Mouse (Mus musculus) hindbrain, postnatal 0 days (tissue): ENCODE results near the gene Emilin2. TPM values are rescaled to one million over a fixed set of nuclear protein-coding genes. Genes with fewer than 3 reads are reported as not detected.

Experiments
- ATAC-seq: fragments of 200-750 bp; cut with Nextera tagmentation; 2 replicates; pipeline ENCODE4 v1.8.0; 2017; ENCODE audit warnings: mild to moderate bottlenecking, moderate TSS enrichment, moderate library complexity
- DNase-seq: peaks from one replicate; pipeline ENCODE4 v3.0.0-alpha.2; 2015; ENCODE audit warnings: low spot score
- H3K27ac ChIP-seq: fragments of 300-500 bp; sonication (generic); 2 replicates; pipeline ENCODE4 v1.5.1; 2014; ENCODE audit warnings: mild to moderate bottlenecking
- H3K27me3 ChIP-seq: fragments of 300-500 bp; sonication (generic); 2 replicates; pipeline ENCODE4 v1.6.1; 2014; ENCODE audit warnings: low read length, mixed read lengths; ENCODE audit not compliant: insufficient read depth
- H3K36me3 ChIP-seq: fragments of 300-500 bp; sonication (generic); 2 replicates; pipeline ENCODE4 v1.6.1; 2014; ENCODE audit warnings: low read length, mixed read lengths; ENCODE audit not compliant: insufficient read depth
- H3K4me1 ChIP-seq: fragments of 300-500 bp; sonication (generic); 2 replicates; pipeline ENCODE4 v1.6.1; 2014; ENCODE audit warnings: antibody characterized with exemption, low read length, mixed read lengths; ENCODE audit not compliant: insufficient read depth
- H3K4me2 ChIP-seq: fragments of 300-500 bp; sonication (generic); 2 replicates; pipeline ENCODE4 v1.6.1; 2014; ENCODE audit warnings: low read depth, mild to moderate bottlenecking, low read length, moderate library complexity, mixed read lengths
- H3K4me3 ChIP-seq: fragments of 300-500 bp; sonication (generic); 2 replicates; pipeline ENCODE4 v1.5.1; 2014; ENCODE audit warnings: low read length
- H3K9ac ChIP-seq: fragments of 300-500 bp; sonication (generic); replicated peaks from 2 replicates; pipeline ENCODE4 v1.6.1; 2014; ENCODE audit warnings: mild to moderate bottlenecking, low read length, moderate library complexity, mixed read lengths
- H3K9me3 ChIP-seq: fragments of 300-500 bp; sonication (generic); 2 replicates; pipeline ENCODE4 v1.6.1; 2016; ENCODE audit warnings: low read length, mixed read lengths
- CTCF ChIP-seq: IDR thresholded peaks from 2 replicates; pipeline ENCODE4 v1.5.1; 2016; ENCODE audit warnings: antibody characterized with exemption, control low read depth, low read depth
- WGBS: fragments of 180-500 bp; shearing (Covaris S2); extraction: QIAGEN DNeasy Blood & Tissue Kit; methylation state at CpG from one replicate; pipeline ENCODE4 v1.1.7; 2014; 5-methylcytosine and 5-hydroxymethylcytosine counted together
- polyA plus RNA-seq: library from polyadenylated mRNA; unstranded; fragments of >200 nt; fragmentation: Nextera tagmentation; extraction: Ambion mirVana; gene quantifications from 2 replicates; pipeline ENCODE4 v1.2.1, GENCODE M21; 2015
- total RNA-seq: library from RNA; depleted of rRNA; stranded (reverse); fragments of >200 nt; gene quantifications from 2 replicates; pipeline ENCODE4 v1.2.3, GENCODE M21; 2014; rRNA removed

Gene Emilin2
- total and polyA plus RNA-seq, 2 experiments from 2014 or later, result 2.0 to 4.4 TPM

GRCm38 (mm10) chr17:71208376-71208775 lies 103.4 kb downstream of the Emilin2 start:
- Histone ChIP-seq H3K4me2 (no peak overlapping the region), H3K9me3 (no peaks in the 10 kb centered on the region), H3K4me1 (no peaks in the 10 kb centered on the region), H3K27me3 (no peaks in the 10 kb centered on the region), H3K9ac (no peak overlapping the region), H3K27ac (no peak overlapping the region), H3K36me3 (no peaks in the 10 kb centered on the region), H3K4me3 (no peak overlapping the region)
- no peak for TF ChIP-seq CTCF
- 94% methylated on average over 1 of the region's 1 CpGs for WGBS
- ATAC-seq (no peak), DNase-seq (no peak)

GRCm38 (mm10) chr17:71207268-71207667 lies 104.5 kb downstream of the Emilin2 start:
- ATAC-seq, result no peak
- no peak overlapping the region for H3K27ac ChIP-seq
- no peaks in the 10 kb centered on the region for H3K9me3 ChIP-seq
- no peak for TF ChIP-seq CTCF
- WGBS, result 97% methylated on average over 3 of the region's 3 CpGs
- no peaks in the 10 kb centered on the region for H3K36me3 ChIP-seq
- no peaks in the 10 kb centered on the region for H3K4me1 ChIP-seq
- no peak overlapping the region for H3K4me2 ChIP-seq
- no peak overlapping the region for H3K4me3 ChIP-seq
- H3K9ac ChIP-seq, result no peak overlapping the region
- no peaks in the 10 kb centered on the region for H3K27me3 ChIP-seq
- no peak for DNase-seq

GRCm38 (mm10) chr17:71206136-71206893 lies 105.5 kb downstream of the Emilin2 start:
- no peak for DNase-seq
- Histone ChIP-seq H3K27ac (no peak overlapping the region), H3K9me3 (no peaks in the 10 kb centered on the region), H3K36me3 (no peaks in the 10 kb centered on the region), H3K4me3 (no peak overlapping the region), H3K4me1 (no peaks in the 10 kb centered on the region), H3K27me3 (no peaks in the 10 kb centered on the region), H3K9ac (no peak overlapping the region), H3K4me2 (no peak overlapping the region)
- no peak for TF ChIP-seq CTCF
- no peak for ATAC-seq
- 80% methylated on average over 12 of the region's 12 CpGs for WGBS

DNA sequence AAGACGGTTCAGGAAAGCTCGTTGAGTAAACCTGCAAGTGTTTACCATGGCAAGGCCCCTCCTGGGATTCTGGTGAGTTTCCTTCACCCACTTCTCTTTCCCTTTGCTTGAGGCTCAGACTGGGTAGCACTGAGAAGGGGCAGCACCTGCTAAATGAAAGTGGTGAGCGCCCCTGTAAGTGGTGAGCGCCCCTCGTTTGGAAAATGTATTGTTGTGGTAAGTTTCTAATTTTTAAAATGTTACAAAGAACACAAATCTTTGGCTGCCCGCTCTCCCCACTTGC lies 107.0 kb downstream of the Emilin2 start:
- Histone ChIP-seq H3K9me3 (no peaks in the 10 kb centered on the region), H3K4me3 (no peak overlapping the region), H3K27ac (no peak overlapping the region), H3K36me3 (no peaks in the 10 kb centered on the region), H3K4me1 (no peaks in the 10 kb centered on the region), H3K27me3 (no peaks in the 10 kb centered on the region), H3K9ac (no peak overlapping the region), H3K4me2 (no peak overlapping the region)
- no peak for TF ChIP-seq CTCF
- WGBS, result 87% methylated on average over 6 of the region's 6 CpGs
- ATAC-seq, result no peak
- no peak for DNase-seq

DNA sequence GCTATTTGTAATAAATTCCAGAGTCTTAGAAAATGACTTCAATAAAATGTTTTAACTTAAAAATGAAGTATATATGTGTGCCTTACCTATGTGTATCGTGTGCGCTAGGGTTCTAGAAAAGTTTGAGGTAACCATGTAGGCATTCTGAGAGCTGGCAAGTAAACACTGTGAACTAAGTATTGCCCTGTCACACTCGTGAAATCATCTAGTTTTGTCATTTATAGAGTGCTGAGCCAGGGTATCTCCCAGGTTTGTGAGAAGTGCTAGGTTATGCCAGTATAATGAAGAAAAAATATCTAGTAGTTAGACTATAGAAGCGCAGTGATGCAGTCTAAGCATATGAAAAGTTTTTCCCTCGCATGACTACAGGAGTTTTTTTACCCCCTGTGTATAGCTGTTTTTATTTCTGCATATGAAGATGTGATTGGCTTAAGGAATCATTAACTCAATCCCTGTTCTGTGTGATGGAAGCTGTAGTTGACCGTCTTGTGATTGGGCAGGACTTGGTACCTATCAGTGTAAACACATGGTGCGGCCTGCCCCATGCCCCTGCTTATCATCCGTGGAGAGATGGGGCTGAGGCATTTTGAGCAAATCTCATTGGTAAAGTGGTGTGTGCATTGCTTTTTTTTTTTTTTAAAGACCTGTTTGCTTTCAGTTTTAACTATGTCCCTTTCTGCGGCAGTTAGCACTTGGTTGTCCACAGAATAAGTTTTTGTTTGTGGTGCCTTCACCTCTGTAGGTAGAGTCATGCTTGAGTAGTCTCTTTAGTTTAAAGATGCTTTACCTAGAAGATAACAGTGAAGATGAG lies 107.6 kb downstream of the Emilin2 start:
- H3K36me3 ChIP-seq, result no peaks in the 10 kb centered on the region
- no peaks in the 10 kb centered on the region for H3K4me1 ChIP-seq
- no peak overlapping the region for H3K27ac ChIP-seq
- DNase-seq (no peak), ATAC-seq (no peak)
- H3K4me3 ChIP-seq, result no peak overlapping the region
- no peak overlapping the region for H3K9ac ChIP-seq
- 94% methylated on average over 9 of the region's 9 CpGs for WGBS
- no peak overlapping the region for H3K4me2 ChIP-seq
- H3K27me3 ChIP-seq, result no peaks in the 10 kb centered on the region
- H3K9me3 ChIP-seq, result no peaks in the 10 kb centered on the region
- TF ChIP-seq CTCF, result no peak

Other genes with a start within 250 kb of the Emilin2 start
- gene Lpin2, start 129.4 kb downstream of the Emilin2 start, total RNA-seq, result 48.9 and 49.8 TPM in 2 replicates
- 39.5 and 39.9 TPM in 2 replicates for gene Lpin2, start 129.4 kb downstream of the Emilin2 start, polyA plus RNA-seq
- gene Gm4707, start 147.9 kb upstream of the Emilin2 start, total RNA-seq, result 0.36 and 2.1 TPM in 2 replicates
- 3.1 and 3.8 TPM in 2 replicates for gene Gm4707, start 147.9 kb upstream of the Emilin2 start, polyA plus RNA-seq
- gene Smchd1, start 163.4 kb upstream of the Emilin2 start, total RNA-seq, result 35.3 and 42.2 TPM in 2 replicates
- gene Smchd1, start 163.4 kb upstream of the Emilin2 start, polyA plus RNA-seq, result 33.9 and 35.4 TPM in 2 replicates
- 3.6 and 3.8 TPM in 2 replicates for gene Ndc80, start 214.9 kb upstream of the Emilin2 start, total RNA-seq
- 6.8 and 9.7 TPM in 2 replicates for gene Ndc80, start 214.9 kb upstream of the Emilin2 start, polyA plus RNA-seq
- gene Spdya, start 240.1 kb upstream of the Emilin2 start, total RNA-seq, result 0.47 and 0.75 TPM in 2 replicates
- gene Spdya, start 240.1 kb upstream of the Emilin2 start, polyA plus RNA-seq, result 2.4 and 2.8 TPM in 2 replicates